Mouse (Mus musculus) ES-CJ7 (cell line): ENCODE measurements around the gene Obox1.
"Not testable (repeated sequence)": the region's sequence is repeated elsewhere in the genome, so short reads cannot be mapped to it uniquely, and the experiment has no call there.

Experiments
- DNase-seq: peaks from one replicate; pipeline ENCODE4 v3.0.0; 2011; ENCODE audit warnings: low read depth, low spot score

Obox1 gene

DNA sequence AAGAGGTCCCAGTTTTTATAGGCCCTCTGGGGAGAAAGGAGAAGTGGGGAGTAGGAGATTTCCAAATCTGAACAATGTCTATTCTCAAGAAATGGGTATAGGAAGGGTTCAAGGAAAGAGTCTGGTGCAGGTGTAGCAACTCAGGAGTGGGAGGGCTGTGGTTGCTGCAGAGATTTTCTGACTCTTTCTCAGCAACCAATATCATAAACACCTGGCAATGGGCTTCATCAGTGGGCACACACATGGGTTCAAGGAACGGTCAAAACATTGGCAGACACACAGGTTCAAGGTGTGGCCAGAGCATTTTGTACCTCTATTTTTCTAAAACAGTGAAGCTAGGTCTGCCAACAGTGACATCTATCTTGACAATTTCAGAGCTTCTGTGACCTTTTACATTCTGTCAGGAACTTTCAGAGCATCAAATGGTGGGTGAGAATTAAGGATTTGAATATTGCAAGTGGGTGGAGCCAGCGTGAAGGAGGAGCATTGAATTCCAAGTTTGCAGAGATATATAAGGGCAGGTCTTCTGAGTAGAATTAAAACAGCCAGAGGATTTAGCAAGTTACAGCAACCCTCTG is at the start of gene Obox1, which contains the start of gene Obox2:
Gene Obox1, plus strand, starts transcription at position 528 of the 578 bp plus-strand sequence.
Gene Obox2, plus strand, starts transcription at position 301 of the 578 bp plus-strand sequence.
- DNase-seq: not testable (repeated sequence)

DNA sequence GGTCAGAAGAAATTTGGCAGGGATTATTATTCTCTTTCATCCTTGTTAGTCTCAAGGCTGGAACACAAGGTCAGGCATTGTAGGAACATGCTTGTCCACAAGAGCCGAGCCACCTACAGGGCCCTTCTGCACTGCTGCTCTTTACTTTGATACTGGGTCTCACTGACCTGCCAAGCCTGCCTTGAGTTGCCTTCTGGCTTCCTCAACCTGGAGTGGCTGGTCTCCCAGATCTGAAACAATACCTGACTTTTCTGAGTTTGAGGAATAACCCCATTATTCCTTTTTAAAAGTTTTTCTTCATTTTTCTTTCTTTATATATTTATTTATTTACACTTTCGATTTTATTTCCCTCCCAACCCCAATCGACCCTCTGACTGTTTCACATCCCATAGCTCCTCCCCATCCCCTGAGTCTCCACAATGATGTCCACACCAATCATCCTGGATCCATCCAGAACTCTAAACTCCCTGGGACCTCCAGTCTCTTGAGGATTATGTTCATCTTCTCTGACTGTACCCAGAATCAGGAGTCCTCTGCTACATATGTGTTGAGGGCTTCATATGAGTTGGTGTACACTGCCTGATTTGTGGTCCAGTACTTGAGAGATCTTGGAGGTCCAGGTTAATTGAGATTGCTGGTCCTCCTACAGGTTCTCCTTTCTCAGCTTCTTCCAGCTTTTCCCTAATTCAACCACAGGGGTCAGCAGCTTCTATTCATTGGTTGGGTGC is 10.6 kb downstream of the Obox1 start:
- peak; percentile 1 for DNase-seq

DNA sequence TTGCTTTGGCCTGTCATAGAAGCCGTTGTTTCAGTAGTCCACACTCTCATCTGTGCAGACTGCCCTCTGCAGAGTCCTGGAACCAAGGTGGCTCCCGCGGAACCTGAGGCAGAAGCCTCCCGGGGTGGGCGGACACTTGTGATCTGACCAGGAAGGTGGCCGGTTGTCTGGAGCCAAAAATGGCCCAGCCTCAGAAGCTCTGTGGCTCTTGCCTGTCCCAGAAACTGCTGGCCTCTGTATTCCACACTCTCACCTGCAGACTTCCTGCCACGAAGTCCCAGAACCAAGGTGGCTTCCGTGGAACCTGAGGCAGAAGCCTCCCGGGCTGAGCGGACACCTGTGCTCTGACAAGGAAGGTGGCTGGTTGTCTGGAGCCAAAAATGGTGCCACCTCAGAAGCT is 18.1 kb downstream of the Obox1 start:
- not testable (repeated sequence) for DNase-seq

DNA sequence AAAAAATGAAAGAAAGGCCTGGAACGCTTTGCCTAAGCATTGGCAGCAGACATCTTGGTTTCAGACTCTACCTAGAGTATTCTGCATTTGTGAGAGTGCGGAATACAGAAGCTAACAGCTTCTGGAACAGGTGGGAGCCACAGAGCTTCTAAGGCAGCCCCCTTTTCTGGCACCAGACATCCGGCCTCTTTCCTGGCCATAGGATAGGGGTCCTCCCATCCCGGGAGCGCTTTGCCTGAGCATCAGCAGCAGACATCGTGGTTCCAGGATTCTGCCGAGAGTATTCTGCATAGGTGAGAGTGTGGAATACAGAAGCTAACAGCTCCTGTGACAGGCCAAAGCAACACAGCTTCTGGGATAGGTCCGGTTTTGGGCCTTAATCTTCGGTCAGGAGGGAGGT is 29.3 kb downstream of the Obox1 start:
- not testable (repeated sequence) for DNase-seq

DNA sequence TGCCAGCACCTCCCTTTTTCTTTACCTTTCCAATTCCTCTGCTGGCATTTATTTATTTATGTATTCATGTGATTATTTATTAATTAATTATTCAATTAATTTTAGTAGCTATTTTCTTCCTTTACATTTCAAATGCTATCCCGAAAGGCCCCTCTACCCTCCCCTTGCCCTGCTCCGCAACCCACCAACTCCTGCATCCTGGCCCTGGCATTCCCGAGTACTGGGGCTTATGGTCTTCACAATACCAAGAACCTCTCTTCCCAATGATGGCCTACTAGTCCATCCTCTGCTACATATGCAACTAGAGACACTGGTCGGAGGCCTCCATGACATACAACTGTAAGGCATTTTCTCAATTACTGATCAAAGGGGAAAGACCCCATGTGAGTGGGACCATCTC is 36.8 kb downstream of the Obox1 start:
- DNase-seq: not testable (repeated sequence)

DNA sequence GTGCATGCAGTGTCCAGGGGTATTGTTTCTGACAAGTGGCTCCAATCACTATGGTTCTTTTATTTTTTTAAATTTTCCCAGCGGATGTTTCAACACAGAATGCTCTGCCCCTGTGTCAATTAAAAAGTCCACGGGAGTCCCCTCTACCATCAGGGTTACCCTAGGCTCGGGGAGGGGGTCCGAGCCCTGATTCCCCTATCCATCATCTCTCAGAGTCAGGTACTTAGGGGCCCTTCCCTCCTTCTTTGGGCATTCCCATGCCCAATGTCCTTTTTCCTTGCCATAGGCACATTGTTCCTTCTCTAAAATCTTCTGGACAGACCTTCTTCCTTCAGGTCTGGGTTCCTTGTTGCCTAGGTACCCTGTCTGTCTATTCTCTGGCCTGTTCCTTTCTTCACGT is 120.7 kb downstream of the Obox1 start:
- not testable (repeated sequence) for DNase-seq
